Mouse (Mus musculus): ENCODE data around the gene Maz. TPM values are rescaled to one million over a fixed set of nuclear protein-coding genes. Genes with fewer than 3 reads are reported as not detected.
A peak's percentile ranks its signal among the peaks of the same experiment; 100 is the strongest.

The Maz gene
- total and polyA plus RNA-seq, 3 experiments = 234 to 540 TPM; not detected in 1

DNA sequence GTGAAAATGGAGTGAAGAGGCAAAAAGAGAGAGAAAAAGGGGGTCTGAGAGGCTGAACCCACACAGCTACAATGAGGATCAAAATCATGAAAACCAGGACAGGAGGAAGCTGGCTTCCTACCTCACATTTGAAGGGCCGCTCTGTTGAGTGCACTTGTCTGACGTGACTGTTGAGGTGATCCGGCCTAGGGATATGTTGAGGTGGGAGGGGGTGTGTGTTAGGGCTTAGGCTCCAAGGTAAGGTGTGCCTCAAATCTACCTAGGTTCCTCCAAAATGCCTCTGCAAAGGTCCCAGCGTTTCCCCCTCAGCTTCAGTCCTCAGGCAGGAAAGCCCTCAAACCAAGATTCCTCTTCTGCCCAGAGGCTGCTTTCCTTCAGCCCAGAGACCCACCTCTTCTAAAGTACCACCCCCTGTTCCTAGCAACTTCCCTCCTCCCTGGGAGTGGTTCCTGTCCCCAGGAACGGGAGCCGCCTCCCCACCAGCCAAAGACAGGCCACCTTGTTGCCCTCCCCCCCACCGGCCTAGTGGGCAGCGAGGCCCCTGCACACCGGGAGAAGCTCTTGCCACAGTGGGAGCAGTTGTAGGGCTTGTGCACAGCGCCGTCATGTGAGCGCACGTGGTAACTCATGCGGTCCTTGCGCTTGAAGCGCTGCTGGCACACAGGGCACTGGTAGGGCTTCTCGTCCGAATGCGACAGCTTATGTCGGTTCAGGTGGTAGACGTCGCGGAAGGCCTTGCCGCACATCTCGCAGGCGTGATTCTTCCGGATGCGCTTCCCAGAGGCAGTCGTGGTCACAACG, 1.9 kb downstream of the Maz start:
- peaks cover 10 to 34% of the 10 kb centered on the region in 2 experiments for H3K36me3 ChIP-seq (ENCODE audit: control insufficient read depth in 1 of 2, insufficient read depth in 2 of 2, low read length in 2 of 2)
- H3K27me3 ChIP-seq (ENCODE audit: control insufficient read depth in 1 of 2, insufficient read depth in 2 of 2, low read length in 2 of 2) = no peaks in the 10 kb centered on the region
- peak overlapping the region; percentile 97 for H3K9ac ChIP-seq (ENCODE audit: control insufficient read depth, low read depth, low read length, poor library complexity, severe bottlenecking)
- TF ChIP-seq GABPA (IDR thresholded peaks at IDR 0.05; ENCODE audit: low read depth, low read length) (no peak), SIN3A (IDR thresholded peaks at IDR 0.05; ENCODE audit: low read length) (peak; percentile 63), USF1 (IDR thresholded peaks at IDR 0.05; ENCODE audit: low read depth, low read length) (0 out of 2 replicates have a peak, but pooled peaks have one; percentile 50), POLR2AphosphoS2 (IDR thresholded peaks at IDR 0.05; ENCODE audit: low read length) (peak; percentile 67), MAX (IDR thresholded peaks at IDR 0.05; ENCODE audit: low read length) (peak; percentile 94), EP300 (IDR thresholded peaks at IDR 0.05; ENCODE audit: low read depth in 1 of 2, low read length in 2 of 2) (no peak; a peak in 1 of 4 replicates), POLR2A (IDR thresholded peaks at IDR 0.05; ENCODE audit: control insufficient read depth in 1 of 2, insufficient read depth in 1 of 2, low read depth in 1 of 2, low read length in 2 of 2, poor library complexity in 1 of 2) (peak; percentile 48 to 79; a peak in 2 of 4 replicates), CTCF (IDR thresholded peaks at IDR 0.05 in 2 of 3, conservative IDR thresholded peaks at IDR 0.05 in 1 of 3; ENCODE audit: control insufficient read depth in 1 of 3, insufficient read depth in 1 of 3, low read depth in 2 of 3, low read length in 3 of 3, poor library complexity in 1 of 3, severe bottlenecking in 1 of 3) (peak; percentile 26 to 52 (median 27); a peak in 5 of 6 replicates), POLR2AphosphoS5 (IDR thresholded peaks at IDR 0.05; ENCODE audit: borderline replicate concordance, low read depth, low read length) (0 out of 2 replicates have a peak, but pooled peaks have one; percentile 37), MXI1 (IDR thresholded peaks at IDR 0.05; ENCODE audit: low read depth, low read length) (peak; percentile 83), CHD2 (IDR thresholded peaks at IDR 0.05; ENCODE audit: low read length) (no peak), TBP (IDR thresholded peaks at IDR 0.05; ENCODE audit: low read depth, low read length) (peak; percentile 66; the same call in 1 of the 2 replicates), SMC3 (IDR thresholded peaks at IDR 0.05; ENCODE audit: low read depth, low read length) (peak; percentile 19), MYC (IDR thresholded peaks at IDR 0.05; ENCODE audit: low read depth, low read length) (peak; percentile 88)
- DNase-seq (ENCODE audit: low read depth, low spot score) = peak; percentile 87
- H3K27ac ChIP-seq (ENCODE audit: control insufficient read depth, low read depth, low read length) = peak overlapping the region; percentile 93
- H3K4me3 ChIP-seq (ENCODE audit: control insufficient read depth in 1 of 2, insufficient read depth in 1 of 2, low read depth in 2 of 2, low read length in 2 of 2) = peak overlapping the region; percentile 59 to 86
- peaks cover 41% of the 10 kb centered on the region for H3K79me2 ChIP-seq (ENCODE audit: control insufficient read depth, insufficient read depth, low read length, poor library complexity)
- peaks cover 11 to 34% of the 10 kb centered on the region in 2 experiments; a peak in 3 of 4 replicates for H3K4me1 ChIP-seq (ENCODE audit: control insufficient read depth in 1 of 2, insufficient read depth in 2 of 2, low read length in 2 of 2)
- H3K9me3 ChIP-seq (replicated peaks; ENCODE audit: insufficient read depth, low read length) = no peaks in the 10 kb centered on the region

DNA sequence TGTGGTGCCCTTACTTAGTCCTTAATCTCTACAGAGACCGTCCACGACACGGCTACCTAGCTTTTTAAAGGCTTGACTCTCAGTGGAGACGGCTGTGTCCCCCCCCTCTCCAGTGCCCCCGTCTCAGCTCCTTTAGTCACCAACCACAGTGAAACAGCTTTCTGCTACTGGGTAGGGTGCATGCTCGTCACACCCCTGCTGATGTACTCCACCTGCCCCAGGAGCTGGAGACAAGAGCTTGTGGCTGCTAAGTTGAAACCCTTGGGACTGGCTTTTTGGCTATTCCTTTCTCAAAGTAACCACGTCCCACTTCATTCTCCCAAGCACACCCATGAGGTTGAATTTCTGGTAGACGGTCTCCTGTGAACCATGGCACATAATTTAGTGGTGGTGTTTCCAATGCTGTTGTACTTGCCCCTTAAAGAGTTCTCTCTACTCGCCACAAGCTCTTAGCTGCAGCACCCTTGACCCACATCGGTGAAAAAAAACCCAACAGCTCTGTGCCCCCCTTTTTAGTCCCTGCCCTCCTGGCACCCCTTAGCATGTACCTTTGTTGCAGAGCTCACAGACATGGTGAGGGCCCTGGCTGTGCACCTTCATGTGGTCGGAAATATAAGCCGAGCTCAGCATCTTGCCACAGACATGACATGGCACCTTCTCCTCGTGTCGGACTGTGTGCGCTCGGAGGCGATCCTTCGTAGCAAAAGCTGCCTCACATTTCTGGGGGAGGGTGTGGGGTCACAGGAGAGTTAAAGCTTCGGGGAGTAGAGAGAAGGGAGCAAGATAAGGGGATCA, 2.7 kb downstream of the Maz start:
- peak overlapping the region; percentile 59 to 86 for H3K4me3 ChIP-seq (ENCODE audit: control insufficient read depth in 1 of 2, insufficient read depth in 1 of 2, low read depth in 2 of 2, low read length in 2 of 2)
- H3K9ac ChIP-seq (ENCODE audit: control insufficient read depth, low read depth, low read length, poor library complexity, severe bottlenecking) = peak overlapping the region; percentile 97
- peak; percentile 59 for DNase-seq (ENCODE audit: low read depth, low spot score)
- no peaks in the 10 kb centered on the region for H3K9me3 ChIP-seq (replicated peaks; ENCODE audit: insufficient read depth, low read length)
- TF ChIP-seq CHD1 (IDR thresholded peaks at IDR 0.05; ENCODE audit: low read depth, low read length) = 0 out of 2 replicates have a peak, but pooled peaks have one; percentile 36
- peak; percentile 67 for TF ChIP-seq MXI1 (IDR thresholded peaks at IDR 0.05; ENCODE audit: low read depth, low read length)
- TF ChIP-seq JUND (IDR thresholded peaks at IDR 0.05; ENCODE audit: low read depth, low read length) = no peak
- H3K27ac ChIP-seq (ENCODE audit: control insufficient read depth, low read depth, low read length) = peak overlapping the region; percentile 93
- H3K4me1 ChIP-seq (ENCODE audit: control insufficient read depth in 1 of 2, insufficient read depth in 2 of 2, low read length in 2 of 2) = peaks cover 4 to 30% of the 10 kb centered on the region in 2 experiments; a peak in 3 of 4 replicates
- H3K36me3 ChIP-seq (ENCODE audit: control insufficient read depth in 1 of 2, insufficient read depth in 2 of 2, low read length in 2 of 2) = peaks cover 2 to 28% of the 10 kb centered on the region in 2 experiments; a peak in 3 of 4 replicates
- no peaks in the 10 kb centered on the region for H3K27me3 ChIP-seq (ENCODE audit: control insufficient read depth in 1 of 2, insufficient read depth in 2 of 2, low read length in 2 of 2)
- H3K79me2 ChIP-seq (ENCODE audit: control insufficient read depth, insufficient read depth, low read length, poor library complexity) = peaks cover 41% of the 10 kb centered on the region
